46 mouse cellular contexts compared by ENCODE assay signal in genomic region chr19:47210432-47210831, GRCm38 (mm10). TPM values are rescaled to one million over a fixed set of nuclear protein-coding genes. Genes with fewer than 3 reads are reported as not detected.
"Had no signal": no experiment of that assay in that cellular context is flagged by ENCODE, and none has a peak within 500 bp of the region (broad histone marks: within the 10 kb centered on the region; RNA-seq: fewer than 3 reads in every experiment).

No protein-coding gene starts in this region.

- DNase-seq: left cerebral cortex, postnatal 4 days; liver; liver, embryonic 13.5 days; liver, postnatal 0 days; lung, adult 18-20 months; lung, adult 2 months; lung, embryonic 14.5 days; lung, postnatal 10 days; lung, postnatal 36 days; lung, postnatal 4 days; midbrain, embryonic 14.5 days had no signal

- H3K4me2 ChIP-seq: limb, embryonic 12.5 days; limb, embryonic 13.5 days; limb, embryonic 15.5 days; liver, embryonic 11.5 days; liver, embryonic 12.5 days; liver, embryonic 13.5 days; liver, embryonic 15.5 days; lung, embryonic 14.5 days; lung, embryonic 15.5 days; midbrain, embryonic 12.5 days; midbrain, embryonic 13.5 days; midbrain, embryonic 15.5 days; neural tube, embryonic 12.5 days; neural tube, embryonic 13.5 days had no signal

- H3K27me3 ChIP-seq: limb, embryonic 12.5 days; limb, embryonic 13.5 days; limb, embryonic 15.5 days; liver, embryonic 12.5 days; liver, embryonic 13.5 days; liver, embryonic 15.5 days; lung, embryonic 15.5 days; midbrain, embryonic 12.5 days; midbrain, embryonic 13.5 days; midbrain, embryonic 15.5 days; neural tube, embryonic 12.5 days; neural tube, embryonic 13.5 days had no signal

- H3K4me3 ChIP-seq: limb, embryonic 10.5 days; limb, embryonic 12.5 days; limb, embryonic 13.5 days; limb, embryonic 15.5 days; liver, embryonic 12.5 days; liver, embryonic 13.5 days; liver, embryonic 15.5 days; lung, embryonic 15.5 days; megakaryocyte, embryonic 14.5 days; midbrain, embryonic 12.5 days; midbrain, embryonic 13.5 days; midbrain, embryonic 15.5 days; myocyte; neural tube, embryonic 12.5 days; neural tube, embryonic 13.5 days had no signal

- H3K36me3 ChIP-seq: limb, embryonic 10.5 days; limb, embryonic 12.5 days; limb, embryonic 13.5 days; limb, embryonic 15.5 days; liver, embryonic 12.5 days; liver, embryonic 13.5 days; liver, embryonic 15.5 days; lung, embryonic 15.5 days; midbrain, embryonic 12.5 days; midbrain, embryonic 13.5 days; midbrain, embryonic 15.5 days; neural tube, embryonic 12.5 days; neural tube, embryonic 13.5 days had no signal

- H3K9ac ChIP-seq: limb, embryonic 12.5 days; limb, embryonic 13.5 days; limb, embryonic 15.5 days; liver, embryonic 12.5 days; liver, embryonic 13.5 days; liver, embryonic 14.5 days; liver, embryonic 15.5 days; liver, postnatal 0 days; lung, embryonic 14.5 days; lung, embryonic 15.5 days; midbrain, embryonic 12.5 days; midbrain, embryonic 13.5 days; midbrain, embryonic 15.5 days; neural tube, embryonic 12.5 days; neural tube, embryonic 13.5 days had no signal

- H3K4me1 ChIP-seq: limb, embryonic 10.5 days; limb, embryonic 12.5 days; limb, embryonic 15.5 days; liver, embryonic 12.5 days; liver, embryonic 13.5 days; liver, embryonic 15.5 days; lung, embryonic 15.5 days had no signal

- H3K27ac ChIP-seq: limb, embryonic 10.5 days; limb, embryonic 12.5 days; limb, embryonic 13.5 days; limb, embryonic 15.5 days; liver, embryonic 12.5 days; liver, embryonic 13.5 days; liver, embryonic 14.5 days; liver, embryonic 15.5 days; lung, embryonic 15.5 days; macrophage; midbrain, embryonic 12.5 days; midbrain, embryonic 13.5 days; midbrain, embryonic 15.5 days; neural tube, embryonic 12.5 days had no signal

- H3K9me3 ChIP-seq: limb, embryonic 10.5 days; limb, embryonic 12.5 days; limb, embryonic 13.5 days; limb, embryonic 15.5 days; liver, embryonic 12.5 days; liver, embryonic 13.5 days; liver, embryonic 15.5 days; lung, embryonic 15.5 days; midbrain, embryonic 12.5 days; midbrain, embryonic 13.5 days; midbrain, embryonic 15.5 days; neural tube, embryonic 12.5 days; neural tube, embryonic 13.5 days had no signal

- ATAC-seq: liver, embryonic 12.5 days; liver, postnatal 0 days; lung, postnatal 0 days; midbrain, embryonic 13.5 days; midbrain, embryonic 15.5 days; midbrain, embryonic 16.5 days had no signal

RNA-seq across cellular contexts. Expression of gene Neurl1a, which starts 31.8 kb away (rescaled TPM):
- total RNA-seq: megakaryocyte, adult 5-6 weeks; monocyte, adult 5-6 weeks had no signal

RNA-seq across cellular contexts. Expression of gene Calhm3, which starts 52.9 kb away (rescaled TPM):
- total RNA-seq: left cerebral cortex, adult 8-10 months; left cerebral cortex, postnatal 10 days; left cerebral cortex, postnatal 14 days; left cerebral cortex, postnatal 25 days; left cerebral cortex, postnatal 36 days; left cerebral cortex, postnatal 4 days; liver, adult 2 months; megakaryocyte progenitor cell, adult 5-6 weeks; megakaryocyte, adult 5-6 weeks; megakaryocyte-erythroid progenitor cell, adult 5-6 weeks; monocyte, adult 5-6 weeks had no signal
- polyA plus RNA-seq: limb, embryonic 10.5 days; limb, embryonic 11.5 days; limb, embryonic 12.5 days; limb, embryonic 13.5 days; limb, embryonic 14.5 days; limb, embryonic 15.5 days; liver, adult 2 months; liver, embryonic 11.5 days; liver, embryonic 12.5 days; liver, embryonic 13.5 days; liver, embryonic 14.5 days; liver, embryonic 15.5 days; liver, embryonic 16.5 days; liver, postnatal 0 days; lung, adult 2 months; lung, embryonic 14.5 days; lung, embryonic 15.5 days; lung, embryonic 16.5 days; lung, postnatal 0 days; macrophage; midbrain, embryonic 12.5 days; midbrain, embryonic 13.5 days; midbrain, embryonic 14.5 days; midbrain, embryonic 15.5 days; midbrain, embryonic 16.5 days; midbrain, postnatal 0 days; myocyte; neural tube, embryonic 11.5 days; neural tube, embryonic 12.5 days; neural tube, embryonic 13.5 days had no signal
